Mouse (Mus musculus) brain, embryonic 14.5 days (tissue): ENCODE data around the gene 0610040J01Rik. TPM values are rescaled to one million over a fixed set of nuclear protein-coding genes. Genes with fewer than 3 reads are reported as not detected.
"Not testable (repeated sequence)": the region's sequence is repeated elsewhere in the genome, so short reads cannot be mapped to it uniquely, and the experiment has no call there.

Source experiments
- DNase-seq: peaks from one replicate; pipeline ENCODE4 v3.0.0-alpha.2; 2011; ENCODE audit warnings: low read depth
- CTCF ChIP-seq: fragments of 200-500 bp; IDR thresholded peaks from 2 replicates; pipeline ENCODE4 v1.5.1; 2012; ENCODE audit warnings: inconsistent platforms, mild to moderate bottlenecking, moderate library complexity, borderline replicate concordance; ENCODE audit not compliant: insufficient read depth, insufficient read length; ENCODE audit errors: extremely low read depth
- POLR2A ChIP-seq: fragments of 200-500 bp; IDR thresholded peaks from 2 replicates; pipeline ENCODE4 v1.6.1; 2012; ENCODE audit warnings: mild to moderate bottlenecking, inconsistent platforms, borderline replicate concordance; ENCODE audit not compliant: poor library complexity, insufficient read depth, insufficient read length, severe bottlenecking; ENCODE audit errors: extremely low read depth
- polyA plus RNA-seq: library from polyadenylated mRNA; depleted of rRNA; stranded (reverse); fragments of >200 nt; gene quantifications from 2 replicates; pipeline ENCODE4 v1.2.3, GENCODE M21; 2012

The 0610040J01Rik gene
- polyA plus RNA-seq, 1 experiment, result 2.0 TPM

- no peak for DNase-seq
- TF ChIP-seq CTCF (peak; percentile 10; the same call in 1 of the 2 replicates), POLR2A (no peak)
Observed at GRCm38 (mm10) chr5:63887111-63887510, 74.9 kb downstream of the 0610040J01Rik start.

- no peak for DNase-seq
- TF ChIP-seq POLR2A, result no peak
- no peak for TF ChIP-seq CTCF
Observed at GRCm38 (mm10) chr5:63891241-63891640, 79.1 kb downstream of the 0610040J01Rik start.

GRCm38 (mm10) chr5:63891912-63892311, 79.7 kb downstream of the 0610040J01Rik start:
- TF ChIP-seq CTCF (no peak), POLR2A (no peak)
- DNase-seq, result no peak

GRCm38 (mm10) chr5:63897001-63897819, 85.0 kb downstream of the 0610040J01Rik start:
- DNase-seq, result not testable (repeated sequence)

- no peak for TF ChIP-seq POLR2A
- no peak for TF ChIP-seq CTCF
- no peak for DNase-seq
Observed at GRCm38 (mm10) chr5:63897820-63898110, 85.6 kb downstream of the 0610040J01Rik start.

- TF ChIP-seq CTCF, result no peak
- TF ChIP-seq POLR2A, result no peak
- no peak for DNase-seq
Observed at GRCm38 (mm10) chr5:63903329-63903728, 91.2 kb downstream of the 0610040J01Rik start.

GRCm38 (mm10) chr5:63906149-63907093, 94.3 kb downstream of the 0610040J01Rik start:
- TF ChIP-seq POLR2A, result no peak
- peak; percentile 96 for TF ChIP-seq CTCF
- DNase-seq, result peak; percentile 89

GRCm38 (mm10) chr5:63907513-63907912, 95.3 kb downstream of the 0610040J01Rik start:
- TF ChIP-seq POLR2A (no peak), CTCF (no peak)

GRCm38 (mm10) chr5:63910171-63910960, 98.2 kb downstream of the 0610040J01Rik start:
- DNase-seq, result no peak
- TF ChIP-seq POLR2A, result no peak
- TF ChIP-seq CTCF, result no peak

More at GRCm38 (mm10) chr5:63907513-63907912, 95.3 kb downstream of the 0610040J01Rik start:
- DNase-seq, result no peak

- DNase-seq, result no peak
- TF ChIP-seq CTCF (no peak), POLR2A (no peak)
Observed at GRCm38 (mm10) chr5:63914896-63915295, 102.7 kb downstream of the 0610040J01Rik start.
